Mouse (Mus musculus) kidney, adult 2 months (tissue): ENCODE data around the gene Nat10.

Source experiments
- CTCF ChIP-seq: fragments of 200-500 bp; conservative IDR thresholded peaks from 2 replicates; pipeline ENCODE4 v1.5.1; 2011; ENCODE audit warnings: low read depth, mild to moderate bottlenecking, control low read depth, low read length, moderate library complexity, mixed read lengths; ENCODE audit not compliant: insufficient read depth, insufficient read length
- POLR2A ChIP-seq: fragments of 200-500 bp; IDR thresholded peaks from one replicate; pipeline ENCODE4 v1.6.1; 2011; ENCODE audit warnings: low read depth, low read length, control low read depth

DNA sequence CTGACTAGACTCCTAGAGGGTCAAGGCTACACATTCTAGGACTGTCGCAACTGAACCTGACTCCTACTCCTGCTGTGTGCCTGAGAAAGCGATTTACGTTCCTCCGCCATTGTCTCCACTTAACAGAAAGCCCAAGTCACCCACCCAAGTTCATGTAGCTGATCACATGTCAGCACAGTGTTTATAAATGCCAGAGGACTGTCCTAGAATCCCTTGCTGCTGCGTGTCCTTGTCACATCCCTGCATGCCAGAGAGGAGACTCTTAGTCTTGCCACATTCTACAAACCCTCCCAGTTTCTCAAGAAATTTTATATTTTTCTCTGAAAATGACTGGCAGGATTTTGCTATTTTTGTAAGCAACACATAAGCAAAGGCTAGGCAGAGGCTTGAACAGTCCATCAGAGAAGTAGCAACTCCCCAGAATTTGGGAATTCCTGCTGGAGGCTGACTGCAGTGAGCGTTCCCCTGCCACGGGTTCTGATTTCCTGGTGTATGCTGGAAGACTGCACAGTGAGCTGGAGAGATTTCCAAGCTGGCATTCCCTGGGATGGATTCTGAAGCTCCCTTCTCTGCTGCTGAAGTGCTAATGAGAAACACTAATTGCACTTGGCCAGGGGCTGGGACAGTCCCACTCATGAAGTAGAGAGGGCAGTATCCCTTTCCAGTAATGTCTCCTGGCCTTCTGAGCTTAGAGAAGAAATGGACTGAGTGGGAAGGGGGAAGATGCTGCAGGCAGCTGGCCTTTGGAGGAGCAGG is 83.3 kb downstream of the Nat10 start:
- no peak for TF ChIP-seq CTCF
- TF ChIP-seq POLR2A = no peak
